Mouse (Mus musculus) thymus, postnatal 14 days (tissue): ENCODE measurements at regions not wholly inside any gene's neighbourhood (a gene's known extent, or its start where the extent isn't known, plus 50 kb on each side); places are given as distances from the start of the nearest gene placed in this dataset.

Experiments used
- DNase-seq: peaks from one replicate; pipeline ENCODE4 v3.0.0; 2021

DNA sequence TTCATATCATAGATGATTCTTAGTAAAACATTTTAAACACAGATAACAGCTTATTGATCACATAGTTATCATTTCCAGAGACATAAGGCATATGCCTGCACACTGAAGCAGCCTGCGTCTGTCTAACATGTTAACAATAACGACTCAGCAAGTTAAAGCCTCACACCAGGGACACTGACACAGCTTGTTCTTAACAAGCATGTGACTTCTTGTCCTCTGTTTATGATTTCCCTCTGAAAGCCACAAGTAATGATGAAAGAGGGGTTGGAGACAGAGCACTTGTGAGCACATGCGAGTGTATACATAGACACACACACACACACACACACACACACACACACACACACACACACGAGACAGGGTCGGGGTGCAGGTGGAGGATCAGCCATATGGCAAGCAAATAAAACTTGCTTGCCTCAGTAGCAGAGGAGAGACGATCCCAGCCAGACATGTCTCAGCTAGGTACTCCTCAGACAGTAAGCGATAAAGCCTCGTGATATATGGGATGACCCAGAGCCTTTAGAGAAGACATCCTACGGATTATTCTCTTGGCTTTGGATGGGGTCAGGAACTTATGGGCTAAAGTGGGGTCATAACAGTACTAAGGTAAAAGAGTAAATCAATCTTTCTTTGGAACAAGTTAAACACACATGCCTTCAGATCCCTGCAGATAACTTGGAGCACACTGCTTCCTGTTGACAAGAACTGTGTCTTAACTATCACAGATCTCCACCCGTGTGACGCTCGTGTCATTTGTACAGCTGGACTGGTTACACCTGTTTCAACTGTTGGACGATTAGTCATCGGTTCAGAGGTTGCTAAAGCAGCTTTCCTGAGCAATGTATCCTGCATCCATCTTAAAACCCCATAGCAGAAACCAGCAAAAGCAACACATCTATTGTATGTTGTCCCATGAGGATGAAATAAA is 51.4 kb upstream of the Ralgps2 start:
- peak; percentile 42 for DNase-seq

DNA sequence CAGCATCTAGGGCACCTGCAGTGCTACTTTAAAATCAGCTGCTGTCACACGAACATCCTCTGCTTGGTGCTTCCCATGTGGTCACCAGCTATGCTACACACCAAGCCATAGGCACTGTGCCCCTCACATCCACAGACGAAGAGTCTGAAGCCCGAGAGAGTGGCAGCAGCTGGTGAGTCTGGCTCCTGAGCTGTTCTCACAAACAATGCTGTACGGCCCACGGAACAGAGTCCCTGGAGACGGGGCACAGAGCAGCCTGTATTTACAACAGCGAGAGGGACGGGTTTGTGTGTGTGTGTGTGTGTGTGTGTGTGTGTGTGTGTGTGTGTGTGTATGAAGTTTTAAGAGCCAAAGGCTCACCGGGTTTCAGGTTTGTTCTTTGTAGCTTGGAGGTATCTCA is 50.7 kb upstream of the Ralgps2 start:
- DNase-seq = peak; percentile 43

DNA sequence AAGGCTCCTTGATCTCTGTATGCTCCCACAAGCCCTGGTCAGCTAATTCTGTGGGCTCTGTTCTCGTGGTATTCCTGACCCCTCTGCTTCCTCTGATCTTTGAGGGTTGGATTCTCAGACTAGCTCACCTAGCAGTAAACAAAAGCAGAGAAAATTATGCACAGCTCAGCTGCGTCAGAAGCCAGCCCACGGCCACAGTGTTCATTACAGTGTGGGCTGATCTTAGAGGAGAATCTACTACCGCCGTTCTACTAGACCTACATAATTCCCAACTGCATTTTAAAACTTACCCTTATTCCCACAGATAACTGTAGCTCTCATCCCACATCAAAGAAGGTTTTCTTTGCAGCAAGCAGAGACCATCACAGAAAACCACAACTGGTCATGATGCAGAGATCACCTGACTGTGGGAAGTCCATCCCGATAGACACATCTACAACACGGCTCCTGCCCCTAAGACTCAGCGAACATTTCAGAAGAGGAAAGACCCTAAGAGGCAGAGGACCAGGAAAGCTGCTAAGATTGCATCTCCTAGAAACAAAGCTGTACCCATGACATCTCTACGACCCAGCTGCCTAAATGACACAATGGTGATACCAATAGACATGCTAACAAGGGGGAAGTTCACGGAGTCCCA is 49.8 kb upstream of the Ralgps2 start:
- DNase-seq = no peak
